Mouse (Mus musculus): ENCODE measurements around the gene Optn.

Gene Optn

DNA sequence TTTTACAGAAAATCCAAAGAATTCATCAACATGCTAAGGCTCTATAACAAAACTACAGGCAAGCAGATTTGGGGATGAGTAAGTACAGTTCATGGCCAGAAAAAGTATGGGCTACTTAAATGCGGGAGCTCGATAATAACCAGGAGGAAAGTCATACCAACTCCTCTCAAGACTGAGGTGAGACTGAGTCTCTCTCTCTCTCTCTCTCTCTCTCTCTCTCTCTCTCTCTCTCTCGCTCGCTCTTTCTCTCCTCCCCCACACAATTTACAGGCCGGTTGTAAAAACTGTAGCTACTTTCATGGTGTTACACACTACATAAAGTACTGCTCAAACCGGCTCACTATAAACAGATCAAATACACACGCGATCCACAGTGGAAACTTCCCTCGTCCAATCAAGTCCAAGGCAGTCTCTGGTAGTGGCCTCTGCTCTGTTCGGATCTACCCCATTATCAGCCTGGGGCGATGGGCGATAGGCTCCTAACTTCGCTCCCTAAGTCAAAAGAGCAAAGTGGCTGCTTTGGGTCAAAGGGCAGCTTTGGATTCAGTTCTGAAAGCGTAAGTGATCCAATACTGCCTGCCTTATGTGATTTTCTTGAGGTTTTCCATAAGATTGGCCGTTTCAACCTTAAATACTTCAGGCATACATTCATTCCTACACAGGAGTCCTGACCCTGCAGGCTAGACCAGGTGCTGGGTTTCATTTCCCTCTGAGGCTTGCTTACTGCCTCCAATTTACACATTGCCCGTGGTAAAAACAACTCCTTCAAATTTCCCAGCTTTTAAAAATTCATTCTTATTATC lies 1.2 kb downstream of the Optn start:
- intact Hi-C loops (cut with DNase I), result no loop called here

DNA sequence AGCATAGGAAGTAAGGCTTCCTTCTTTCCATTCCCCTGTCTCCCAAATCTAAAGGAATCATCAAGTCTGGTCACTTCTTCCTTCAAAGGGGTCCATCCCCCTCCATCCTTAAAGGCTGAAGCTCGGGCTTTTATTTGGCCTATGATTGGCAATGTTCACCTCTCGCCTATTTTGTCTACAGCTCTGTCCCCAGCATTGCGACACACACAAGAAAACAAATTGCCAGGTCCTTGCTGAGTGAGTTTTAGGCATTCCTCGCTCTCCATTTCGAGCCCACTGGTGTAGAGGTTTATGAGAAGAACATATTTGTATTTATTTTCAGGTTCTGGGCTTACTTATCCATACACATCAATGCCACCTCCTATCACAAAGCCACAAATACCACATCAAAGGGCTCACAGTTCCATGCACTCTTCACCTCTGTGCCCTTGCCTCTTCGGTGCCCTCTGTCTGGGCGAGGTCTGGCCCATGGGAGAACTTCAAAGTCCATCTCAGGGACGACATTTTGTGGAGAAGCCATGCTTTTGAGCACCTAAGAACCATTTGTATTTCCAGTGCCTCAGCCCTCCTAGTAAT lies 2.6 kb downstream of the Optn start:
- intact Hi-C loops (cut with DNase I), result no loop called here

DNA sequence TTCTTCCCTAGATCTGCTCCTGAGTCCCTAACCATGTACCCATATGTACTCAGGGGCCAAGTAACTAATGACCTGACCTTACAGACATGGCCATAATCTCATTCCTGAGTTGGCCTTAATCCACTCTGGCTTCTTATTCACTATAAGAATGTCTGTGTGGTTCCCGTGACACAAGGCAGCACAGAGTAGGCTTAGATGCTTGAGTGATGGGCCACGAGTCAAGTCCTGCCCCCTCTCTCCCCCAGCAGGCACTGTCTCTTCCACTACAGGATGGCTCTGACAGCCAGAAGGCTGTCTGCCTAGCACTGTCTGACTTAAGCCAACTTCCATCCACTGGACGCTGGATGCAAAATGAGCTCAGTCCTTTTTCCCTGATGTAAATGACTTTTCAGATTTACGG lies 3.9 kb downstream of the Optn start:
- intact Hi-C loops (cut with DNase I), result no loop called here

DNA sequence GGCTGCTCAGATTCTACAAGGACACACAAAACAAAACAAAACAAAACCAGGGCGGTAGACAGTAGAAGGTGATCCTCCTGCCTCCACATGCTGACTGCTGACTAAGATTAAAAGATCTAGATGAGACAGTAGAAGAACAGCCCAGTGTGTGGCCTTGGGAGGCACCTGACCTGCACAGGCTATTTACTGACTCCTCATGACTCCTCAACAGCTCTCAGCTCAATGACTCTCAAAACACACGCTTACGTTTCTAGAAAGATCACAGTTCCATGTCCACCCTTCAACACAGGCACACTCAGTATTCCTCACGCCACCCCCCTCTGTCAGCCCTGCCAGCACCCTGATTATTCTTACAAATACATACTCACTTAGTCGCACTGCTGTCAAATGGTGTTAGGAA lies 5.4 kb downstream of the Optn start:
- intact Hi-C loops (cut with DNase I), result no loop called here

DNA sequence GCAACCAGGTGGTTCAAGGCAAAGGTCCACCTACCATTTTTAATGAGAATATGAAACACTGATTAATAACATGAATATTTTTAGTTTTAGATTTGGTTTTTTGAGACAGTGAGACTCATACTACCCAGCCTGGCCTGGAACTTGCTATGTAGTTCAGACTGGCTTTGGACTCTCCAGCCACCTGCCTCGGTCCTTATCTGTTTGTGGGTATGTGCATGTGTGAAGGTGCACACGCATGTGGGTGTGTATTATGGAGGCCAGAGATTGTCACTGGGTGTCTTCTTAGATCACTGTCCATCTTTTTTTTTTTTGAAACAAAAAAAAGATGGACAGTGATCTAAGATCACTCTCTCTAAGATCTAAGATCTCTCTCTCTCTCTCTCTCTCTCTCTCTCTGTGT lies 13.3 kb downstream of the Optn start:
- intact Hi-C loops (cut with DNase I), result no loop called here

DNA sequence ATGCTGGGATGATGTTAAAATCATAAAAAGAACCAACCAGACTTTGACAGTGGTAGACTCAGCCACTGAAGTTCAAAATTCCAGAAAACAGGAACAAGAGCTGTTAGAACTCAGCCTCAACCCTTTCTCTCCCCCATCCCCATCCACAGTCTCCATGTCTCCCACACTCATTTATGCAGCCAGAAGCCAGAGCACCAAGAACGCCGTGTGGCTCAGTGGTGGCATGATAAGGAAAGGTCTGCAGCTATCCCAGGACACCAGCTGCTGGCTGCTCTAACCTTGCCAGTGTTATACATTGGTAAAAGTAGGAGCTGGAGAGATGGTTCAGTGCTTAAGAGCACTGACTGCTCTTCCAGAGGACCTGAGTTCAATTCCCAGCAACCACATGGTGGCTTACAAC lies 16.8 kb downstream of the Optn start:
- intact Hi-C loops (cut with DNase I), result no loop called here

DNA sequence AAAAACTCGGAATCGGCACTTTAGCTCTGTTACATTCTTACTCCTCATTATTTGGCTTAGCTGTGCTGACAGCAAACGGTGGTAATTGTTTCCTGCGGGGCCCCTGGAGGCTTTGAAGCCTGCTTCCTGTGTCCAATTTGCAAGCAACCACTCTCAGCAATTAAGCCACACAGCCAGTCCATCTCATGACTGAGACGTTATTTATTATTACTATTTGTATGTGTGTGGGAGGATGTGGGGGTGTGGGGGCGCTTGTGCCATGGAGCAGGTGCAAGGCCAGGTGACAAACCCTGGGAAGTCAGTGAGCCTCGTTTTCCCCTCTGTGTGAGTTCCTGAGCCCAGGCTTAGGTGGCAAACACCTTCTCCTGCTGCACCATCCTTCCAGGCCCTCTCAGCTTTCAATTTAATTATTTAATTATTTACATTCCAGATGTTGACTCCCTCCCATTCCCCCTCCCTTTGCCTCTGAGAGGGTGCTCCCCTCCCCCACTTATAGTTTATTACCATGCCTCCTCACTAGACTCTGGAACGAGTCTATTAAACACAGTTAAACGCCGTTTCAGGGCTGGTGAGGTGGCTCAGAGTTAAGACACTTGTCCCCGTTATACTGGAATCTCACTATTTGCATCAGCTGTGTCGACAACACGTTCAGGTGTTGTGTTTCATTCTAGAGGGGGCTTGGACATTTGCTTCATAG lies 18.4 kb downstream of the Optn start:
- intact Hi-C loops (cut with DNase I), result no loop called here

DNA sequence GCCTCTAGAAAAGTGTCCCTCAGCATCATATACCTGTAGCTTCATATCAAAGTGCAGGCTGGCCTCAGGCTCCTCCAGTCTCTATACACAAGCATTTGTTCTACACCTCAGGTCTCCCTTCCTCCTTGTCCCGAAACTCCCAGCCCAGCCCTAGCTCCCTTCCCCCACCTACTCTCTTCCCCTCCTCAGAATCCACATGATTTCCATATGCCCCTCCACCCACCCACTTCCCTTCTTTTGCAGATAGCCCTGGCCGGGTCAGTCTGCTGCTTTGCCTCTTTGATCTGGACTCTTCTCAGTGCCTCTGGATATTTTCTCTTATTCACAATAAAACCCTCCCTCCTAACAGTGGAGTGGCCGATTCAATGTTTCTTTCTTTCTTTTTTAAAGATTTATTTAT lies 19.5 kb downstream of the Optn start:
- intact Hi-C loops (cut with DNase I), result no loop called here

DNA sequence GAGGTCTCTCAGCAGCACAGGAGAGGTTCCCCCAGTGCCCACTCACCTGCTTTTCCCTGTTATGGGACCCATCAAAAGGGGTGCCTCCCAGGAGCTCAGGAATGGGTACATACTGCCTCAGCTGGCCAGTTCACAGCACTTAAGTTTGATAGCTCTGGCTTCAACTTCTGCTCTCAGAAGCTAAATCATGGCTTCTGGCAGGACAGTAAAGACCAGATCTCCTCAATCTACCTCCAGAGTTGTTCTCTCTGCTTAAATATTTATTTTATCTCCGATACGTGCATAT lies 20.4 kb downstream of the Optn start:
- intact Hi-C loops (cut with DNase I), result no loop called here

DNA sequence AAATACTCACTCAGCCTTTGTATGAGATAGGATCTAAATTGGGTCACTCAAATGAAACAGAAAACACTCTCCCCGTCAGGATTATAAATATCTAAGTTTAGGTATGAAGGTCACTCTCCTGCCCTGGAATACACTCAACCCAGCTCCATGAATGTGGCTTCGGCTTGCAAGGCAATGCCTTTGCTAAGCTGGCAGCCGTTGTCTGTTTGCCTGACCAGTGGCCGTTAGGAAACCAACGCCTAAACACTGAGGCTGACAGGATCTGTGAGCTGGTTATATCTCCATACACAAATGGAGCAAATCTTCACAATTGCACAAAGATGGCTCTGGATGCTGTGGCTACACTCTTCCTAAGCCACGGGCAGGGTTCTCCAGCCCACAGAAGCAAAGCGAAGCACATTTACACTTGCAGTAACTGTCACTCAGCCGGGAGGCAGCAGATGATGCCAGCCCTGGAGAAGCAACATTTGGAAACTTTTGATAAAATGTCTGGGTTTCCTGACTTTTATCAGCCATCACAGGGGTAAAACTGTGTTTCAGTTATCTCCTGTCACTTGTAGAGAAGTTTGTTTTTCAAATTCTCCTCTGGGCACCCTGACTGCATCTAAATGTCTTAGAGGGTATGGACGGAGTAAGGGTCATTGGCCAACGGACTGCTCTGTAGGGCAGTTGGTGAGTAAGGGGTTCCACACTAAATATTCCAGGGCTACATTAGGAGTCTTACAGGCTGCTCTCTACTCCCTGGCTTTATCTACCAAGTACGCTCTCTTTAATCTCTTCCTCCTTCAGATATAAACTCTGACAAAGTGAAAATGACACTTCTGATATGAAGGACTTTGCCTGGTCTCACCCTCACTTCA lies 21.0 kb downstream of the Optn start:
- intact Hi-C loops (cut with DNase I), result no loop called here

DNA sequence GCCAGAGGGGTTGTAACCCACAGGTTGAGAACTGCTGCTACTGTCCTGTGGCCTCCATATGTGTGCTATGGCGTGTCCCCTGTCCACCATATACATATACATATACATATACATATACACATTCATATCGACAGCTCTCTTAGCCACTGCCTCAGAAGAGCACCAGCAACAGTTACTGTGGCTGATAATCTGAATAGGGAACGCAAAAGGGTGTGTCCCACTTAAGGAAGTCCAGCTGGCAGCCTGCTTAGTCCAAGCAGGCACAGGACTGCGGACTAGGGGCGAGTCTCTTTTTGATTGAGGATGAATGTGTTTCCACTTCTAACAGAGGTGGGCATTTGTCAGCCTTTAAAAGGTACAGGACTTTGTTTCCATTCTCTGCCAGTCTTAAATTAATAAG lies 22.0 kb downstream of the Optn start:
- intact Hi-C loops (cut with DNase I), result no loop called here

DNA sequence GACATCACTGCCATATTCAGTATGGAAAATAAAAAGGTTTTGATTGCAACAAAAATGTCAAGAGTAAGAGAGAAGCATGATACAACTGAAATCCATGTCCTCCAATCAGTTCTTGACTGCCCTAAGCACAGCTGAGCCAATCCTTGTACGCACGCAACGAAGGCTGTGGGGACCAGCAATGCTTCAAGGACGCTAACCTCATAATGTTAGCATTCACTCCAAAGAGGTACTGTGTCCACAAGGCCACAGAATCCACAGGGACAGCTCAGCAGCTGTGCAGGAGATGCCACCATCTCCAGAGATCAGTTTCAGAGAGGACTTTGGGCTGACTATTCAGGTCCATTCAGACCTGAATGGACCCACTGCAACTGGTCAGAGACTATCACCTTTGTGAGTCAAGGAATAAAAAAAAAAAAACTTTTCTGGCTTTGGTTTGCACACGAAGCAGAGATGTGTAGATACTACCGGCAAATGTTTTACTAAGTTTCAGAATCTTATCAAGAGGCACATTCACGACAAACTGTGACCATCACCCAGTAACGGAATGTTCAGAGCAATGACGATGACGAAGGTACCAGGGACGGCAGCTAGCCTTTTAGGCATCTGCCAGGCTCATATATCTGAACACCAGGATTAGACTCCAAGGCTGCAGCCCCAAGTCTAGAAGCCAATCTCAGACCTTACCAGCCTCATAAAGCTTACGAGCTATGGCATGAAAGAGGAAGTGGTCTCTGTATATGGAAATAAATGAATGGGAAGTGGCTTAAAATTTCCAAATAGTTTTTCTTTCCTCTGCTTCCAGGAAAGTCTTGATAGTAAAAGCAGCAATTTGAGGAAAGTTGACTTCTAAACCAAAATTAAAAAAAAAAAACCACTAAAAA lies 23.3 kb downstream of the Optn start:
- intact Hi-C loops (cut with DNase I), result no loop called here

DNA sequence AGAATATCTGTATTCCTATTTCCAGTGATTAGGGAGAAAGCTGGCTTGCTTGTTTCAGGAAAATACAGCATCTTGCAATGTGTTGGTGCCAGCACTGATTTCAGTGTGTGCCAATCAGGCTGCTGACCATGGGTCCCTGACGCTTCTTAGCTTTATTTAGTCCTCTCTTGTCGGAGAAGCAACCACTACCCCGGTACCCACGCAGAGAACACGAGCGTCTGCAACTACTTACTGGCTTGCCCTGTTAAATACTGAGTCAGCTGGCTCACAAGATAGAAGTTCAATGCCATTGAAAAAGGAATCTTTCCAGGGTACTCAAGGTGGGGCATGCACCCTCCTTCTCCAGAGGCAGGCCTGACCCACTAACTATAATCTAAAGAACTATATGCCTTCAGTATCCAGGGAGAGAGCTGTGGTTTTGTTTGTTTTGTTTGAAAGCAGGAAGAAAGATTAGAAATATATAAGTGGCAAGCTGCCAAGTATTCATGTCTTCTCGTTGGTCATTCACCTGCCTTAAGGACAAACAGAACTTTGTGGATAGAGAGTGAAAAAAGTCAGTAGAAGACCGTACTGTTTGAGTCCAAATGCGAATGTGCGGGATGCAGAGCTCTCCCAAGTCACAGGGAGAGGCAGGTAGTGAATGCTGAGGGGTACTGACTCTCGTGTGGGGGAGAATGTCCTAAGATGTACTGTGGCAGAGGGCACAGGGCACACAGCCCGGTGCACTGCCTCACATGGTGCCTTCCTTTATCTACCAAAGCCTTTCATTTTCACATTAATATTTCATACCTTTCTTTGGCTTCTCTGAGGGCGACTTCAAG lies 24.3 kb downstream of the Optn start:
- intact Hi-C loops (cut with DNase I), result no loop called here

DNA sequence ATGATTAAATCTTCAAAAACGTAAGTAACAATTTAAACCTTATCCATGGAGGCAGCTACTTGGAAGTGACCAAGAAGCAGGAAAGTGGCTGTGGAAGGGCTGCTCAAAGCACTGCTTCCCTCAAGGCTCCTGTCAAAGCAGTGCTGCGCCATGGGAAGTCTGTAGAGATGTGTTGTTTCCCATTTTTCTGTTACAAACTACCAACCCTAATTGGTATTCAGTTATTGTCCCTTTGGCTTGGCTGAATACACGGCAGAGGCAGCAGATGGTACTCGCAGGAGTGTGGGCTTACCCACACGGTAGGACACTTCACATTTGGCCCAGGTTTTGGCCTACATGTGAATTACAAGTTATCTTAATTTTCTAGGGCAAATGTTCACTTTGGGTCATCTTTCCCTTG lies 25.5 kb downstream of the Optn start:
- intact Hi-C loops (cut with DNase I), result no loop called here

DNA sequence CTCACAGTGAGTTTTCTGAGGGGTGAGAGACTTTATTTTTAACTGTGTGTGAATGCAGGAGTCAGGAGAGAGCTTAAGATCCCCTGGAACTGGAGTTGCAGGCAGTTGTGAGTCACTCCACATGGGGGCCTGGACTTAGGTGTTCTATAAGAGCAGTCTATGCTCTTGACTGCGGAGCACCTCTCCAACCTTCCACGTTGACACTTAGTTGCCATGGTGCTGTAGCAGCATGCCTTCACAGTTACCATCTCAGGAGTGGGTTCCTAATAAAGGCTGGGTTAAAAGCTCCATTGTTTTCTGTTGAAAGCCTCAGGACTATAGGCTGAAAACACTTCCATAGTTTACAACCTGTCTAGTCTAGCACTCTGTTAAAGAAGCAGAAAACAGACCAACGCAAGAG lies 26.5 kb downstream of the Optn start:
- intact Hi-C loops (cut with DNase I), result no loop called here

DNA sequence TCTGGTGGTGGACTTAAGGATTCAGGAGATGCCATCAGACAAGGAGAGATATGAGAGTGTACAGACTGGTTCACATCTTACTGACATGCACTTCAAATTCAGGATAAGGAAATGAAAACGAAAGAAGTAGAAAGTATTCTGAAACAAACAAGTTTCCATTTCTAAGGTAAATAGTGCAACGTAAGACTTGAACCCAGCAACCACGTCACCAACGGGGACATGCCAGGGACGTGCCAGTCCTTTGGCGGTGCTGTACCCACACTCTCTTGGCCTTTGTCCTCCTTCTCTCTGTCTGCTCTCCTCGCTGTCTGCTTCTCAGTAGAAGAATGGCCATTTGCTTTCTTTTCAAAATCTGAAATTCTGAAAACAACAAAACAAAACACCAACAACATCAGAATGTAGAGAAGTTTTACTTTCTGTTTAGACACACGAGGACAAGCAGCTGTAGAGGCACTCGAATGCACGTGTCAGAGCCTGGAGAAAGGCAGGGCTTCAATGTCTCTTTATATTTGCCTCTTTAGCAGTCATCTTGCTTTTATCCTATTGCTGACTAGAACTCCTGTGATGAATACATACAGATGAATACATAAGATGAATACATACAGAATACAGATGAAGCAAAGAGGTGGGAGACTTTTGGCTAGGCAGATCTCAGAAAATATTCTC lies 27.3 kb downstream of the Optn start:
- intact Hi-C loops (cut with DNase I), result no loop called here

DNA sequence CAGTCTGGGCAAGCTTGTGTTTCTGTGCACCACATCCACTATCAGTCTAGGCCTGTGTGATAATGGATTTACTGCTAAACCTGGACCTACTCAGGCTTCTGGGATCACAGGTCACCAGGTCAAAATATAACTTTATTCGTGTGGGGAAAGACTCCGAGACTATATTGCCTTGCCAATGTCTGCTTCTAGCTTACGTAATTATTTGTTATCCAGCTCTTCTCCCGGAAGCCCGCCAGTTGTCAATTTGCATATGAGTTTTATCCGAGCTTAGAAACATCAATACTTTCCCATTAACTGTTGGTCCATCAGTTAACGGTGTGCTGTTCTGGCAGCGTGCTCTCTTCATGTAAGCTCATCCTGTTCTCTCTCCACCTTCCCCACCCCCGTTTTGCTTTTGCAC lies 28.6 kb downstream of the Optn start:
- intact Hi-C loops (cut with DNase I), result no loop called here

DNA sequence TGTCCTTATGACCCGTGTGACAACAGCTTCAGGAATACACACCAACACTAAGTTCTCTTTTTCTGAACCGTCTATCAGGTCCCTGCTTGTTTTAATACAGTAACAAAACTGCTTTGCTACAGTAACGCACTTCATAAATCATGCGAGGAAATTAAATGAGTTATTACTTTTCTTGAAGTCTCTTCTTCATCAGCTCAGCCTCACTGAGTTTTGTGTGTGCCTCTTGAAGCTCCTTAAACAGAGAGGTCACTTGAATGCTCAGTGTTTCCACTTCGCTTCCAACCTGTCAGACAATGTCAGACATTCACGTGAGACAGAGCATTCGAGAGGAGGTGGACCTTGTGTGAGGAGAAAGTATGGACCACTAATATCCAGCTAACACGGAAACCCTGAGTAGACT lies 29.1 kb downstream of the Optn start:
- intact Hi-C loops (cut with DNase I), result no loop called here

DNA sequence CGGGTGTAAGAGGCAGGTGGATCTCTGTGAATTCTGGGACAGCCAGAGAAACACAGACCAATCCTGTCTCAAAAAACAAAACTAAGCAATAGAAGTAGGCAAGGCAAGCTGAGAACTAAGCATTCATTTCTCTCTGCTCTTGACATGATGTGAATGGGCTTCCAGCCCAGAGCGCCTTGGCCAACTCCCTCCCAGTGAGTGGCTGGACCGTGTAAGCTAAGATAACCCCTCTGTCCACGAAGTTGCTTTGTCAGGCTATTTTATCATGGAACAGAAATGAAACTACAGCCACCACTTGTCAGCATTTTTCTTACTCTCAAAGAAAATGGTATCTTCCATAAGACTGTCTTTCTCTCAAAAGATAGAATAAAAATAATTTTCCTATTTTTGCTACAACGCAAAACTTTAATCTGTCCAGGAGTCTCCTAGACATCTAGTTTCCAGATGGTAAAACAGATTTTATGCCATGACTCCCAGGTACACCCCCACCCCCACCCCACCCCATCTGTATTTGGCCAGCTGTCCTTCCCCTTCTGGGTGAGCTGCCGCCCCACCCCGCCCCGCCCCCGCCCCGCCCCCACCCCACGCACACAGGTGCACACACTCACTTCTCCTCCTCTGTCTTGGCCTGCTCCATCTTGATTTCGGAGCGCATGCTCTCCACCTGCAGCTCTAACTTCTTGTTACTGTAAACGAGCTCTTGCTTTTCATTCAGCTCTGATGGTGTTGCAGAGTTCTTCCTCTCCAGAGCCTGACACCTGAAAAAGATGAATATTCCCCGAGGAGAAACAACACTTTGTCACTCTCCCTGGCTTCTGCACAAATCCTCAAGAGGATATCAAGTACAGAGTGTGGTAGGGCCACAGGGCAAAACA lies 30.1 kb downstream of the Optn start:
- intact Hi-C loops (cut with DNase I), result no loop called here
